Mouse (Mus musculus): ENCODE data around the gene Anxa2. TPM values are rescaled to one million over a fixed set of nuclear protein-coding genes. Genes with fewer than 3 reads are reported as not detected.

Anxa2 gene
- polyA plus RNA-seq, 1 experiment from 2014 or later, result 154 TPM

DNA sequence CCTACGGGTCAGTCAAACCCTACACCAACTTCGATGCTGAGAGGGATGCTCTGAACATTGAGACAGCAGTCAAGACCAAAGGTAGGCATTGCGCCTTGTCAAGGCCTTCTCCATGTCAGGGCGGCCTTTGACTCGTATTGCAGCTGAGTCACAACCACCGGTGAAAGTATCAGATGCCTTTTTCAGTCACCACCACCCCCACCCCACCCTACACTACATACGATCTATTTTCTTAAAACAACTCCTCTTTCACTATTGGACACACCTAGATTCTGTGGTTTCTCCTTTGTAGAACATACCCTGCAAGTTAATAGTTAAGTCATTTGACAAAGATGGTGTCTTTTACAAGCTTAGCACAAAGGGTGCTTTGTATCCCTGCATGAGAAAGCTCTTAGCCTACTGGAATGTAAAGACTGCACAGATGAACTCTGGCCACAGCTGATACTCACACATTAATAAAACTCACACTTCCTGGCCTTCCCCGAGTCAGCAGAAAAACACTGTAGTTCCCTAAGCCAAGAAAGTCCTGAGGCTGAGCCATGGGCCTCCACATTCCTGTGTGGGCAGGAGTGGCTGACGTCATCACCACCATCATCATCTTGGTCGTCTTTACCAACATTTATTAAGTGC, 14.0 kb downstream of the Anxa2 start:
- H3K4me1 ChIP-seq (replicated peaks; ENCODE audit: control insufficient read depth, insufficient read depth, low read length), result peaks cover 7% of the 10 kb centered on the region; the same call in 1 of the 2 replicates
- 76% methylated on average over 10 of the region's 10 CpGs for WGBS
- no peaks in the 10 kb centered on the region for H3K36me3 ChIP-seq (ENCODE audit: control insufficient read depth, insufficient read depth, low read length)
- H3K9me3 ChIP-seq (ENCODE audit: control insufficient read depth, low read length), result no peaks in the 10 kb centered on the region
- H3K9ac ChIP-seq (ENCODE audit: low read length), result no peak overlapping the region
- no peak overlapping the region for H3K27ac ChIP-seq (ENCODE audit: low read depth, low read length)
- no peak overlapping the region for H3K4me2 ChIP-seq (ENCODE audit: low read depth, low read length, severe bottlenecking)
- ATAC-seq (replicated peaks; ENCODE audit: low FRiP score), result no peak
- no peak overlapping the region for H3K4me3 ChIP-seq (ENCODE audit: low read depth, low read length)
- DNase-seq (ENCODE audit: low spot score), result no peak
- no peaks in the 10 kb centered on the region for H3K27me3 ChIP-seq (ENCODE audit: control insufficient read depth, insufficient read depth, low read length)

GRCm38 (mm10) chr9:69468991-69469390, 15.6 kb downstream of the Anxa2 start:
- Histone ChIP-seq H3K4me1 (replicated peaks; ENCODE audit: control insufficient read depth, insufficient read depth, low read length) (peaks cover 7% of the 10 kb centered on the region; the same call in 1 of the 2 replicates), H3K27ac (ENCODE audit: low read depth, low read length) (no peak overlapping the region), H3K9me3 (ENCODE audit: control insufficient read depth, low read length) (no peaks in the 10 kb centered on the region), H3K4me2 (ENCODE audit: low read depth, low read length, severe bottlenecking) (no peak overlapping the region), H3K27me3 (ENCODE audit: control insufficient read depth, insufficient read depth, low read length) (no peaks in the 10 kb centered on the region), H3K4me3 (ENCODE audit: low read depth, low read length) (no peak overlapping the region), H3K36me3 (ENCODE audit: control insufficient read depth, insufficient read depth, low read length) (no peaks in the 10 kb centered on the region), H3K9ac (ENCODE audit: low read length) (no peak overlapping the region)
- DNase-seq (ENCODE audit: low spot score), result peak; percentile 84
- 9% methylated on average over 9 of the region's 9 CpGs for WGBS
- peak; percentile 72; the same call in 1 of the 2 replicates for ATAC-seq (replicated peaks; ENCODE audit: low FRiP score)

- no peak overlapping the region for H3K4me3 ChIP-seq (ENCODE audit: low read depth, low read length)
- no peaks in the 10 kb centered on the region for H3K27me3 ChIP-seq (ENCODE audit: control insufficient read depth, insufficient read depth, low read length)
- DNase-seq (ENCODE audit: low spot score) (no peak), ATAC-seq (replicated peaks; ENCODE audit: low FRiP score) (no peak)
- H3K9ac ChIP-seq (ENCODE audit: low read length), result no peak overlapping the region
- no peaks in the 10 kb centered on the region for H3K36me3 ChIP-seq (ENCODE audit: control insufficient read depth, insufficient read depth, low read length)
- H3K4me1 ChIP-seq (replicated peaks; ENCODE audit: control insufficient read depth, insufficient read depth, low read length), result peaks cover 7% of the 10 kb centered on the region; the same call in 1 of the 2 replicates
- H3K27ac ChIP-seq (ENCODE audit: low read depth, low read length), result no peak overlapping the region
- H3K4me2 ChIP-seq (ENCODE audit: low read depth, low read length, severe bottlenecking), result no peak overlapping the region
- WGBS, result 57% methylated on average over 5 of the region's 5 CpGs
- no peaks in the 10 kb centered on the region for H3K9me3 ChIP-seq (ENCODE audit: control insufficient read depth, low read length)
Measured at GRCm38 (mm10) chr9:69470362-69470761, 16.9 kb downstream of the Anxa2 start.

DNA sequence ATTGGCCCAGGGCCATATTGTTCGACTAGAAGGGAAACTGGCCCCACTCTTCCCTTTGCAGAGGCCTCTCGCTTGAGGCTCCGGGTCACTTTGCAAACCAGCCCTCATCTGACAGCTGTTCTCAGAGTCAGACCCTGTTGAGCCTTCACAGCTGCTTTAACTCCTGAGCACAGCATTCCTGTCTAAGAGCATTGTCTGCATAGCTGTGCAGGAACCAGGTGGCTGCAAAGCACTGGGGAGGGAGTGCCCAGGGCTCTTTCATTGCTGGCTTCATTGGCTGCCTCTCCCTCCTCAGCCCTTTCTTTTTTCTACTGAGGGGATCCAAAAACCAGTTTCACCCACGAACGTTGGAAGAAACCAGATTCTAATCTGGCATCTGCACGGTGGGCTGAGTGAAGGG, 17.5 kb downstream of the Anxa2 start:
- H3K4me2 ChIP-seq (ENCODE audit: low read depth, low read length, severe bottlenecking), result no peak overlapping the region
- no peaks in the 10 kb centered on the region for H3K27me3 ChIP-seq (ENCODE audit: control insufficient read depth, insufficient read depth, low read length)
- no peak overlapping the region for H3K27ac ChIP-seq (ENCODE audit: low read depth, low read length)
- no peaks in the 10 kb centered on the region for H3K9me3 ChIP-seq (ENCODE audit: control insufficient read depth, low read length)
- WGBS, result 32% methylated on average over 6 of the region's 6 CpGs
- H3K9ac ChIP-seq (ENCODE audit: low read length), result no peak overlapping the region
- H3K36me3 ChIP-seq (ENCODE audit: control insufficient read depth, insufficient read depth, low read length), result no peaks in the 10 kb centered on the region
- ATAC-seq (replicated peaks; ENCODE audit: low FRiP score) (no peak), DNase-seq (ENCODE audit: low spot score) (no peak)
- peaks cover 7% of the 10 kb centered on the region; the same call in 1 of the 2 replicates for H3K4me1 ChIP-seq (replicated peaks; ENCODE audit: control insufficient read depth, insufficient read depth, low read length)
- H3K4me3 ChIP-seq (ENCODE audit: low read depth, low read length), result no peak overlapping the region

DNA sequence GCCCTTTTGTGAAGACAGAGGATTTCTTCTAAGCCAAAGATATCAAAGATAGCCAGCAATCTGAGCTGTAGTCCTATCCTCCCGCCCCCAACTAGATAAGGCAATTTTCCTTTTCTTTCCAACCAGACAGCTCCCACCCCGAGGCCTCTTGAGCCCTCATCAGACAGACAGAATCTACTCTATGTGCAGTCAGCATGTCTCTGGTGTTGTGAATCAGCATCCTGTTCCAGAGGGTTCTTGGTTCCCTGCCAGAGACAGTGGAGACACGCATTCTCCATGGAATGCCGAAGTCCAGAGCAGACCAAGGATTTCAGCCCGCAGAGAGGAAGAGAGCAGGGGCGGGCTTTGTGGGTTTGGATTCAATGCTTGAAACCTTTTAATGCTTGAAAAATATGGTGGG, 19.3 kb downstream of the Anxa2 start:
- H3K4me1 ChIP-seq (replicated peaks; ENCODE audit: control insufficient read depth, insufficient read depth, low read length), result peaks cover 7% of the 10 kb centered on the region; the same call in 1 of the 2 replicates
- H3K4me2 ChIP-seq (ENCODE audit: low read depth, low read length, severe bottlenecking), result no peak overlapping the region
- ATAC-seq (replicated peaks; ENCODE audit: low FRiP score) (no peak), DNase-seq (ENCODE audit: low spot score) (no peak)
- no peak overlapping the region for H3K9ac ChIP-seq (ENCODE audit: low read length)
- H3K27ac ChIP-seq (ENCODE audit: low read depth, low read length), result no peak overlapping the region
- H3K27me3 ChIP-seq (ENCODE audit: control insufficient read depth, insufficient read depth, low read length), result no peaks in the 10 kb centered on the region
- H3K4me3 ChIP-seq (ENCODE audit: low read depth, low read length), result no peak overlapping the region
- 92% methylated on average over 6 of the region's 6 CpGs for WGBS
- H3K9me3 ChIP-seq (ENCODE audit: control insufficient read depth, low read length), result no peaks in the 10 kb centered on the region
- no peaks in the 10 kb centered on the region for H3K36me3 ChIP-seq (ENCODE audit: control insufficient read depth, insufficient read depth, low read length)

- ATAC-seq (replicated peaks; ENCODE audit: low FRiP score), result no peak
- H3K27me3 ChIP-seq (ENCODE audit: control insufficient read depth, insufficient read depth, low read length), result no peaks in the 10 kb centered on the region
- no peak overlapping the region for H3K9ac ChIP-seq (ENCODE audit: low read length)
- no peaks in the 10 kb centered on the region for H3K4me1 ChIP-seq (replicated peaks; ENCODE audit: control insufficient read depth, insufficient read depth, low read length)
- no peak overlapping the region for H3K4me3 ChIP-seq (ENCODE audit: low read depth, low read length)
- no peak for DNase-seq (ENCODE audit: low spot score)
- no peaks in the 10 kb centered on the region for H3K9me3 ChIP-seq (ENCODE audit: control insufficient read depth, low read length)
- no peaks in the 10 kb centered on the region for H3K36me3 ChIP-seq (ENCODE audit: control insufficient read depth, insufficient read depth, low read length)
- WGBS, result 87% methylated on average over 6 of the region's 6 CpGs
- H3K4me2 ChIP-seq (ENCODE audit: low read depth, low read length, severe bottlenecking), result no peak overlapping the region
- H3K27ac ChIP-seq (ENCODE audit: low read depth, low read length), result no peak overlapping the region
Measured at GRCm38 (mm10) chr9:69475873-69476272, 22.5 kb downstream of the Anxa2 start.

GRCm38 (mm10) chr9:69477195-69477823, 23.9 kb downstream of the Anxa2 start:
- H3K27me3 ChIP-seq (ENCODE audit: control insufficient read depth, insufficient read depth, low read length), result no peaks in the 10 kb centered on the region
- H3K36me3 ChIP-seq (ENCODE audit: control insufficient read depth, insufficient read depth, low read length), result no peaks in the 10 kb centered on the region
- no peak overlapping the region for H3K9ac ChIP-seq (ENCODE audit: low read length)
- H3K4me3 ChIP-seq (ENCODE audit: low read depth, low read length), result no peak overlapping the region
- ATAC-seq (replicated peaks; ENCODE audit: low FRiP score) (no peak), DNase-seq (ENCODE audit: low spot score) (no peak)
- no peaks in the 10 kb centered on the region for H3K4me1 ChIP-seq (replicated peaks; ENCODE audit: control insufficient read depth, insufficient read depth, low read length)
- 80% methylated on average over 14 of the region's 14 CpGs for WGBS
- no peak overlapping the region for H3K27ac ChIP-seq (ENCODE audit: low read depth, low read length)
- no peak overlapping the region for H3K4me2 ChIP-seq (ENCODE audit: low read depth, low read length, severe bottlenecking)
- H3K9me3 ChIP-seq (ENCODE audit: control insufficient read depth, low read length), result no peaks in the 10 kb centered on the region

- no peak overlapping the region for H3K4me2 ChIP-seq (ENCODE audit: low read depth, low read length, severe bottlenecking)
- no peaks in the 10 kb centered on the region for H3K9me3 ChIP-seq (ENCODE audit: control insufficient read depth, low read length)
- H3K4me3 ChIP-seq (ENCODE audit: low read depth, low read length), result no peak overlapping the region
- no peak overlapping the region for H3K27ac ChIP-seq (ENCODE audit: low read depth, low read length)
- DNase-seq (ENCODE audit: low spot score) (no peak), ATAC-seq (replicated peaks; ENCODE audit: low FRiP score) (no peak)
- WGBS, result 68% methylated on average over 6 of the region's 6 CpGs
- no peaks in the 10 kb centered on the region for H3K36me3 ChIP-seq (ENCODE audit: control insufficient read depth, insufficient read depth, low read length)
- H3K4me1 ChIP-seq (replicated peaks; ENCODE audit: control insufficient read depth, insufficient read depth, low read length), result no peaks in the 10 kb centered on the region
- no peaks in the 10 kb centered on the region for H3K27me3 ChIP-seq (ENCODE audit: control insufficient read depth, insufficient read depth, low read length)
- H3K9ac ChIP-seq (ENCODE audit: low read length), result no peak overlapping the region
Measured at GRCm38 (mm10) chr9:69477824-69478222, 24.4 kb downstream of the Anxa2 start.

DNA sequence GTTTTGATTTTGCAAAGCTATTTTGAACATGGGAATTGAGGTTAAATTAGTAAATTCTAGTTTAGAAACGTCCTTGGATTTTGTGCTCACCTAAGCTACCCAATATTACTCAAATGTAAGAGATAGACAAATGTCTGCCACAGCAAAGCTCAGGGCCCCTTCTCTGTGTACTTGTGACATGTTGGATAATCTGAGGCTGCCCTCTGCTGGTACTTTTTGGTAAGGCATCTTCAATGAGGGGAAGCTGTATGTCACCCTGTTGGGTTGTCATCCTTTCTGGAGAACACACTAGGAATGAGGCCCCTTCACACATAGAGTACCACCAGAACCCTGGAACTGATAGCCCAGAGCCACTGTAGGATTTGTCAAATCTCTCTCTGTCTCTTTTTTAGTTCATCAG, 26.9 kb downstream of the Anxa2 start:
- Histone ChIP-seq H3K9ac (ENCODE audit: low read length) (no peak overlapping the region), H3K4me2 (ENCODE audit: low read depth, low read length, severe bottlenecking) (no peak overlapping the region), H3K27me3 (ENCODE audit: control insufficient read depth, insufficient read depth, low read length) (no peaks in the 10 kb centered on the region), H3K4me3 (ENCODE audit: low read depth, low read length) (no peak overlapping the region), H3K9me3 (ENCODE audit: control insufficient read depth, low read length) (no peaks in the 10 kb centered on the region), H3K27ac (ENCODE audit: low read depth, low read length) (no peak overlapping the region), H3K36me3 (ENCODE audit: control insufficient read depth, insufficient read depth, low read length) (no peaks in the 10 kb centered on the region), H3K4me1 (replicated peaks; ENCODE audit: control insufficient read depth, insufficient read depth, low read length) (no peaks in the 10 kb centered on the region)
- 2% methylated on average over 1 of the region's 1 CpGs for WGBS
- ATAC-seq (replicated peaks; ENCODE audit: low FRiP score), result no peak
- peak; percentile 86 for DNase-seq (ENCODE audit: low spot score)

Data from forebrain, embryonic 11.5 days (tissue).